Mouse (Mus musculus) cerebellum, adult 2 months (tissue): ENCODE measurements around the gene Ripply1.

Source experiments
- CTCF ChIP-seq: fragments of 200-500 bp; IDR thresholded peaks from 2 replicates; pipeline ENCODE4 v1.5.1; 2011; ENCODE audit warnings: low read depth, mild to moderate bottlenecking, control low read depth, low read length, moderate library complexity, borderline replicate concordance; ENCODE audit not compliant: insufficient read depth
- POLR2A ChIP-seq: fragments of 200-500 bp; IDR thresholded peaks from 2 replicates; pipeline ENCODE4 v1.6.1; 2011; ENCODE audit warnings: low read length, control low read depth, borderline replicate concordance; ENCODE audit not compliant: insufficient read depth

DNA sequence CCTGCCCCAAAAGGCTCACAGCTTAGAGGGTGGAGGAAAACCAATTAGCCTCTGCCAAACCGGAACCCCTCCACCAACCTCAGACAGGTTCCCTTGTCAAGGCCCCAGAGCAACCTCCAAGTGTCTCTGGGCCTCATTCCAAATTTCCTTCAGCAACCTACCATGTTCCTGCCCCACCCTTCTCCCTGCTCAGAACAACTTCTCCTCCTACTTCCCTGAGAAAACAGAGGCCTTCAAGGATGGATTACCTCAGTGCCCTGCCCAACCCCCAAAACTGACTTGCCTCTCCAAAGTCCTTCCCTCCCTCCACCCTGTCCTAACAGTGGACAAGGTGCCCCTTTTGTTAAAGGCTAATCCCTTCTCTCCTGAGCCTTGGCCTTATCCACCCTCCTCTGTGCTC, 3.6 kb upstream of the Ripply1 start:
- TF ChIP-seq POLR2A (no peak), CTCF (no peak)
